Mouse (Mus musculus) urinary bladder, postnatal 4 days (tissue): Measurements from ENCODE around the gene Ifi205.

Source experiments
- DNase-seq, 2 experiments: peaks; one replicate each; pipeline ENCODE4 v3.0.0; 2021 to 2022; ENCODE audit warnings: low spot score in 2 of 2

Gene Ifi205

GRCm38 (mm10) chr1:173973111-173973510 lies 58.5 kb downstream of the Ifi205 start:
- DNase-seq, result no peak
